In the genomic region with DNA sequence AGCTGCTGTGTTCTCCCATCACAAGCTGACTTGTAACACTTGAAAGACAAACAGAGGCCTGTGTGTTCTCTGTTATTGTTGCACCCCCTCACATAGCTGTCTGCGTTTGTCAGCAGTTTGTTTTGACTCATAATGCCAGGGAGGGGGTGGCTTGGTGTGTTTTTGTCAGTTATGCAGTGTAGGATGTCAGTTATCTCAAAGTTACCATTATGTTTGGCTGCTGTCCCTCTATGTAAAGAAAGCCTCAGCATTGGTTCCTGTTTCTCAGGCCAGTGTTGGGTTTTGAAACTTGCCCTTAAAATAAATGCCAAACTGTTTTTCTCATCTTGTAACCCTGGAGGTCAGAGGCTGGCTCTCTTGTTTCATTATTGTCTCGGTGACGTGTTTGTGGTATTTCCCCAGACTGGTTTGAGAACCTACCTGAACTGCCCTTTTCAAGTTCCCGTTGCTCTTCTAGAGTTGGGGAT, we compare ENCODE assay signal across 9 mouse cellular contexts. TPM values are rescaled to one million over a fixed set of nuclear protein-coding genes. Genes with fewer than 3 reads are reported as not detected.
DNase-seq lines count a peak whose midpoint lies in the region; ATAC-seq lines count a peak whose summit lies in the region.
"Had no signal": no experiment of that assay in that cellular context is flagged by ENCODE, and none has a peak within 500 bp of the region (broad histone marks: within the 10 kb centered on the region; RNA-seq: fewer than 3 reads in every experiment).

No protein-coding gene starts in this region.

- no peak overlapping the region for H3K9ac ChIP-seq in embryonic facial prominence, embryonic 13.5 days
- H3K9ac ChIP-seq: hindbrain, embryonic 15.5 days had no signal

- H3K4me2 ChIP-seq in embryonic facial prominence, embryonic 13.5 days = no peak overlapping the region
- H3K4me2 ChIP-seq: hindbrain, embryonic 15.5 days had no signal

- H3K36me3 ChIP-seq in embryonic facial prominence, embryonic 13.5 days = 0 out of 2 replicates have a peak, but pooled peaks cover 4% of the 10 kb centered on the region
- peaks cover 28% of the 10 kb centered on the region for H3K36me3 ChIP-seq in embryonic facial prominence, embryonic 10.5 days (replicated peaks)
- H3K36me3 ChIP-seq: hindbrain, embryonic 15.5 days had no signal

- DNase-seq in embryonic facial prominence, embryonic 10.5 days (ENCODE audit: low spot score) = no peak
- DNase-seq in right cerebral cortex, adult 2 months (ENCODE audit: low spot score in 2 of 2) = peak; percentile 32 to 38
- DNase-seq in right cerebral cortex, postnatal 14 days = no peak
- peak; percentile 34 to 38 for DNase-seq in layer of hippocampus, adult 8-10 months (ENCODE audit: low spot score in 2 of 2)
- DNase-seq in cerebellum, adult 9-10 months = no peak
- no peak for DNase-seq in ovary, postnatal 14 days (ENCODE audit: low spot score)

- H3K4me3 ChIP-seq in embryonic facial prominence, embryonic 13.5 days = no peak overlapping the region
- H3K4me3 ChIP-seq in embryonic facial prominence, embryonic 10.5 days = no peak overlapping the region
- H3K4me3 ChIP-seq: hindbrain, embryonic 15.5 days had no signal

- peaks cover 36% of the 10 kb centered on the region for H3K4me1 ChIP-seq in embryonic facial prominence, embryonic 13.5 days
- H3K4me1 ChIP-seq in embryonic facial prominence, embryonic 10.5 days = peaks cover 44% of the 10 kb centered on the region

- no peaks in the 10 kb centered on the region for H3K9me3 ChIP-seq in embryonic facial prominence, embryonic 13.5 days
- H3K9me3 ChIP-seq in embryonic facial prominence, embryonic 10.5 days = no peaks in the 10 kb centered on the region
- H3K9me3 ChIP-seq: hindbrain, embryonic 15.5 days had no signal

- ATAC-seq in embryonic facial prominence, embryonic 13.5 days (ENCODE audit: insufficient number of reproducible peaks, insufficient read depth, low FRiP score, low TSS enrichment, low read depth) = no peak
- peak; percentile 64 for ATAC-seq in neutrophil, adult 5-6 weeks (ENCODE audit: extremely low read depth, insufficient number of reproducible peaks, low FRiP score, poor library complexity, severe bottlenecking)

- H3K27ac ChIP-seq in embryonic facial prominence, embryonic 13.5 days = 0 out of 2 replicates have a peak overlapping the region, but pooled peaks have one; percentile 8
- H3K27ac ChIP-seq in embryonic facial prominence, embryonic 10.5 days (replicated peaks) = no peak overlapping the region
- H3K27ac ChIP-seq: hindbrain, embryonic 15.5 days had no signal

- H3K27me3 ChIP-seq in embryonic facial prominence, embryonic 13.5 days = no peaks in the 10 kb centered on the region
- H3K27me3 ChIP-seq in embryonic facial prominence, embryonic 10.5 days (replicated peaks; ENCODE audit: low read depth, poor library complexity, severe bottlenecking) = no peaks in the 10 kb centered on the region
- H3K27me3 ChIP-seq: hindbrain, embryonic 15.5 days had no signal

- WGBS in embryonic facial prominence, embryonic 13.5 days = 50% methylated on average over 4 of the region's 4 CpGs
- WGBS in embryonic facial prominence, embryonic 10.5 days = 50% methylated on average over 4 of the region's 4 CpGs

RNA-seq across cellular contexts. Expression of a gene that starts 30.0 kb away (rescaled TPM):
- 16.4 and 18.1 TPM in 2 replicates for polyA plus RNA-seq in embryonic facial prominence, embryonic 13.5 days (2015; fragmentation: Nextera tagmentation; extraction: Ambion mirVana)
- 28.9 and 33.9 TPM in 2 replicates for polyA plus RNA-seq in embryonic facial prominence, embryonic 10.5 days (2016; fragmentation: Nextera tagmentation; extraction: Ambion mirVana)
- 10 to 100 TPM; 24.8 to 34.7 (median 32.1) TPM for total RNA-seq in layer of hippocampus, adult 8-10 months (2022)
- total RNA-seq in neutrophil, adult 5-6 weeks (2017) = 45.4 and 48.6 TPM in 2 replicates

Comparison
In these comparisons a context has a peak if more than half of its experiments do, and no peak if none do; other contexts are left out.
1. DNase-seq: peak in right cerebral cortex, adult 2 months (2 of 2) and layer of hippocampus, adult 8-10 months (2 of 2); none in embryonic facial prominence, embryonic 10.5 days (single experiment), right cerebral cortex, postnatal 14 days (single experiment), cerebellum, adult 9-10 months (single experiment) and ovary, postnatal 14 days (single experiment).